Mouse (Mus musculus) MEL (cell line): ENCODE measurements around the gene Ebp. TPM values are rescaled to one million over a fixed set of nuclear protein-coding genes. Genes with fewer than 3 reads are reported as not detected.

Source experiments
- DNase-seq: peaks from one replicate; pipeline ENCODE4 v3.0.0; 2011; ENCODE audit warnings: low read depth, low spot score
- H3K27ac ChIP-seq: 2 replicates; pipeline ENCODE4 v1.5.1; 2012; ENCODE audit warnings: low read depth, mild to moderate bottlenecking, control low read depth, low read length, moderate library complexity; ENCODE audit not compliant: control insufficient read depth
- H3K27me3 ChIP-seq, 2 experiments: fragments of 150-350 bp in 1 of 2; sonication (generic) in 1 of 2; 2 replicates each; pipeline ENCODE4 v1.6.1; 2012; ENCODE audit warnings: low read length in 2 of 2, mild to moderate bottlenecking in 2 of 2, improper control_type of control experiment in 1 of 2, moderate library complexity in 1 of 2; ENCODE audit not compliant: insufficient read depth in 2 of 2, control insufficient read depth in 1 of 2
- H3K36me3 ChIP-seq, 2 experiments: 2 replicates each; pipeline ENCODE4 v1.6.1; 2012 to 2014; ENCODE audit warnings: low read length in 2 of 2, improper control_type of control experiment in 1 of 2, inconsistent platforms in 1 of 2, mild to moderate bottlenecking in 1 of 2; ENCODE audit not compliant: insufficient read depth in 2 of 2, control insufficient read depth in 1 of 2
- H3K4me1 ChIP-seq, 2 experiments: fragments of 150-350 bp in 1 of 2; sonication (generic) in 1 of 2; 2 replicates each; pipeline ENCODE4 v1.6.1; 2012; ENCODE audit warnings: low read length in 2 of 2, improper control_type of control experiment in 1 of 2, mild to moderate bottlenecking in 1 of 2; ENCODE audit not compliant: insufficient read depth in 2 of 2, control insufficient read depth in 1 of 2
- H3K4me3 ChIP-seq, 2 experiments: fragments of 150-350 bp in 1 of 2; sonication (generic) in 1 of 2; 2 replicates each; pipeline ENCODE4 v1.5.1; 2012; ENCODE audit warnings: low read depth in 2 of 2, low read length in 2 of 2, mild to moderate bottlenecking in 2 of 2, moderate library complexity in 2 of 2, control low read depth in 1 of 2, improper control_type of control experiment in 1 of 2; ENCODE audit not compliant: control insufficient read depth in 1 of 2, insufficient read depth in 1 of 2
- H3K79me2 ChIP-seq: 2 replicates; pipeline ENCODE4 v1.6.1; 2012; ENCODE audit warnings: mild to moderate bottlenecking, low read length, moderate library complexity; ENCODE audit not compliant: control insufficient read depth, poor library complexity, insufficient read depth
- H3K9ac ChIP-seq: 2 replicates; pipeline ENCODE4 v1.6.1; 2012; ENCODE audit warnings: low read depth, mild to moderate bottlenecking, control low read depth, low read length, moderate library complexity; ENCODE audit not compliant: control insufficient read depth, poor library complexity, severe bottlenecking
- H3K9me3 ChIP-seq: fragments of 150-350 bp; sonication (generic); replicated peaks from 2 replicates; pipeline ENCODE4 v1.6.1; 2012; ENCODE audit warnings: mild to moderate bottlenecking, low read length, improper control_type of control experiment, moderate library complexity; ENCODE audit not compliant: insufficient read depth
- CHD2 ChIP-seq: IDR thresholded peaks from 2 replicates; pipeline ENCODE4 v1.6.1; 2011; ENCODE audit warnings: low read length, improper control_type of control experiment
- EP300 ChIP-seq, 2 experiments: IDR thresholded peaks; 2 replicates each; pipeline ENCODE4 v1.6.1; 2011; ENCODE audit warnings: improper control_type of control experiment in 2 of 2, low read length in 2 of 2, low read depth in 1 of 2, mild to moderate bottlenecking in 1 of 2
- ETS1 ChIP-seq: IDR thresholded peaks from 2 replicates; pipeline ENCODE4 v1.6.1; 2012; ENCODE audit warnings: low read depth, mild to moderate bottlenecking, inconsistent platforms, low read length, improper control_type of control experiment, moderate library complexity
- GATA1 ChIP-seq: IDR thresholded peaks from 2 replicates; pipeline ENCODE4 v1.6.1; 2011; ENCODE audit warnings: low read depth, low read length, improper control_type of control experiment
- KAT2A ChIP-seq: conservative IDR thresholded peaks from 2 replicates; pipeline ENCODE4 v1.6.1; 2012; ENCODE audit warnings: low read depth, low read length, improper control_type of control experiment, inconsistent platforms
- MAFK ChIP-seq: IDR thresholded peaks from 2 replicates; pipeline ENCODE4 v1.6.1; 2011; ENCODE audit warnings: low read depth, mild to moderate bottlenecking, low read length, improper control_type of control experiment, borderline replicate concordance
- MEF2A ChIP-seq: IDR thresholded peaks from 2 replicates; pipeline ENCODE4 v1.6.1; 2014; ENCODE audit warnings: low read depth, mild to moderate bottlenecking, inconsistent platforms, low read length, improper control_type of control experiment; ENCODE audit not compliant: poor library complexity, insufficient replicate concordance, severe bottlenecking; ENCODE audit errors: extremely low read depth
- MXI1 ChIP-seq: IDR thresholded peaks from 2 replicates; pipeline ENCODE4 v1.6.1; 2011; ENCODE audit warnings: mild to moderate bottlenecking, low read depth, low read length, improper control_type of control experiment
- POLR2AphosphoS5 ChIP-seq: IDR thresholded peaks from 2 replicates; pipeline ENCODE4 v1.6.1; 2012; ENCODE audit warnings: low read depth, borderline replicate concordance, mild to moderate bottlenecking, inconsistent platforms, low read length, moderate library complexity, mixed read lengths
- RCOR1 ChIP-seq: IDR thresholded peaks from 2 replicates; pipeline ENCODE4 v1.6.1; 2012; ENCODE audit warnings: low read depth, mild to moderate bottlenecking, inconsistent platforms, low read length, improper control_type of control experiment
- SIN3A ChIP-seq: IDR thresholded peaks from 2 replicates; pipeline ENCODE4 v1.6.1; 2012; ENCODE audit warnings: low read length, improper control_type of control experiment, inconsistent platforms
- SMC3 ChIP-seq: IDR thresholded peaks from 2 replicates; pipeline ENCODE4 v1.6.1; 2011; ENCODE audit warnings: low read depth, low read length, improper control_type of control experiment
- TAL1 ChIP-seq: IDR thresholded peaks from 2 replicates; pipeline ENCODE4 v1.6.1; 2012; ENCODE audit warnings: mild to moderate bottlenecking, inconsistent platforms, low read length, moderate library complexity, mixed read lengths
- TCF12 ChIP-seq: IDR thresholded peaks from 2 replicates; pipeline ENCODE4 v1.6.1; 2014; ENCODE audit warnings: low read depth, mild to moderate bottlenecking, inconsistent platforms, low read length, improper control_type of control experiment, moderate library complexity
- ZMIZ1 ChIP-seq: IDR thresholded peaks from 2 replicates; pipeline ENCODE4 v1.6.1; 2012; ENCODE audit warnings: low read depth, mild to moderate bottlenecking, inconsistent platforms, low read length, improper control_type of control experiment, moderate library complexity
- ZNF384 ChIP-seq: IDR thresholded peaks from 2 replicates; pipeline ENCODE4 v1.6.1; 2012; ENCODE audit warnings: low read depth, mild to moderate bottlenecking, inconsistent platforms, low read length, improper control_type of control experiment
- polyA plus RNA-seq, 2 experiments: library from polyadenylated mRNA; stranded (reverse) in 1 of 2; unstranded in 1 of 2; fragments of >175 nt in 1 of 2; fragments of >200 nt in 1 of 2; gene quantifications; 2 replicates each; pipeline versions ENCODE4 v1.2.1 to v1.2.4; 2012; ENCODE audit warnings: low replicate concordance in 2 of 2, low read depth in 1 of 2; ENCODE audit not compliant: insufficient read length in 2 of 2, insufficient read depth in 1 of 2, missing spikeins in 1 of 2
- total RNA-seq: library from RNA; depleted of rRNA; stranded (reverse); fragments of 300-350 nt; gene quantifications from 2 replicates; pipeline ENCODE4 v1.2.3, GENCODE M21; 2012

Ebp gene
- total and polyA plus RNA-seq, 3 experiments: 103 to 133 TPM; not detected in 1

GRCm38 (mm10) chrX:8167716-8168647 is 25.3 kb downstream of the Ebp start:
- H3K4me1 ChIP-seq: peaks cover 2 to 8% of the 10 kb centered on the region in 2 experiments; a peak in 3 of 4 replicates
- TF ChIP-seq RCOR1 (peak; percentile 36; the same call in 1 of the 2 replicates), ETS1 (peak; percentile 87), SMC3 (0 out of 2 replicates have a peak, but pooled peaks have one; percentile 10), EP300 (IDR thresholded peaks at IDR 0.05; ENCODE audit: low read depth in 1 of 2, low read length in 2 of 2) (peak; percentile 64 to 73), GATA1 (0 out of 2 replicates have a peak, but pooled peaks have one; percentile 29), KAT2A (no peak), POLR2AphosphoS5 (no peak), MXI1 (peak; percentile 75), CHD2 (no peak), TAL1 (peak; percentile 52), TCF12 (peak; percentile 80), SIN3A (peak; percentile 58; the same call in 1 of the 2 replicates)
- H3K27me3 ChIP-seq: no peaks in the 10 kb centered on the region
- DNase-seq: peak; percentile 81
- peaks cover 7 to 11% of the 10 kb centered on the region in 2 experiments for H3K36me3 ChIP-seq
- 0 out of 2 replicates have a peak overlapping the region, but pooled peaks have one; percentile 4 for H3K27ac ChIP-seq
- no peak overlapping the region for H3K4me3 ChIP-seq
- H3K9me3 ChIP-seq: no peaks in the 10 kb centered on the region
- no peak overlapping the region for H3K9ac ChIP-seq
- no peaks in the 10 kb centered on the region for H3K79me2 ChIP-seq

GRCm38 (mm10) chrX:8164471-8164870 is 28.8 kb downstream of the Ebp start:
- TF ChIP-seq MEF2A (no peak), SIN3A (no peak), MAFK (no peak), ZNF384 (no peak), ZMIZ1 (no peak), MXI1 (no peak)
- Histone ChIP-seq H3K27ac (no peak overlapping the region), H3K4me1 (peaks cover 2 to 8% of the 10 kb centered on the region in 2 experiments; a peak in 3 of 4 replicates), H3K9me3 (no peaks in the 10 kb centered on the region), H3K4me3 (no peak overlapping the region), H3K27me3 (no peaks in the 10 kb centered on the region), H3K36me3 (peaks cover 7 to 9% of the 10 kb centered on the region in 2 experiments), H3K79me2 (no peaks in the 10 kb centered on the region), H3K9ac (no peak overlapping the region)
- no peak for DNase-seq
